Mouse (Mus musculus) bone marrow, adult 2 months (tissue): ENCODE results near the gene Gas2l3. TPM values are rescaled to one million over a fixed set of nuclear protein-coding genes. Genes with fewer than 3 reads are reported as not detected.

Source experiments
- H3K27ac ChIP-seq: fragments of 200-500 bp; 2 replicates; pipeline ENCODE4 v1.5.1; 2012; ENCODE audit warnings: low read depth, mild to moderate bottlenecking, control low read depth, inconsistent platforms, low read length; ENCODE audit not compliant: control insufficient read depth, poor library complexity, insufficient read depth
- H3K4me1 ChIP-seq: fragments of 200-500 bp; 2 replicates; pipeline ENCODE4 v1.6.1; 2011; ENCODE audit warnings: low read length; ENCODE audit not compliant: control insufficient read depth, insufficient read depth
- H3K4me3 ChIP-seq: fragments of 200-500 bp; replicated peaks from 2 replicates; pipeline ENCODE3; 2011; ENCODE audit warnings: mild to moderate bottlenecking, low read depth, low read length, control low read depth; ENCODE audit not compliant: control insufficient read depth
- CTCF ChIP-seq: fragments of 200-500 bp; IDR thresholded peaks from 2 replicates; pipeline ENCODE4 v1.5.1; 2011; ENCODE audit warnings: low read length, control low read depth; ENCODE audit not compliant: control insufficient read depth, insufficient read depth
- POLR2A ChIP-seq: fragments of 200-500 bp; IDR thresholded peaks from 2 replicates; pipeline ENCODE4 v1.6.1; 2011; ENCODE audit warnings: low read depth, mild to moderate bottlenecking, control low read depth, low read length, borderline replicate concordance; ENCODE audit not compliant: control insufficient read depth
- WGBS: fragments of 180-500 bp; shearing (Covaris S2); methylation state at CpG from one replicate; pipeline ENCODE4 v1.1.7; 2018; 5-methylcytosine and 5-hydroxymethylcytosine counted together
- polyA plus RNA-seq: library from polyadenylated mRNA; stranded (reverse); fragments of >200 nt; gene quantifications from 2 replicates; pipeline ENCODE4 v1.2.4, GENCODE M21; 2011; ENCODE audit warnings: low replicate concordance; ENCODE audit not compliant: missing spikeins, insufficient read depth, insufficient read length

The Gas2l3 gene
- polyA plus RNA-seq, 1 experiment: 3.3 TPM

DNA sequence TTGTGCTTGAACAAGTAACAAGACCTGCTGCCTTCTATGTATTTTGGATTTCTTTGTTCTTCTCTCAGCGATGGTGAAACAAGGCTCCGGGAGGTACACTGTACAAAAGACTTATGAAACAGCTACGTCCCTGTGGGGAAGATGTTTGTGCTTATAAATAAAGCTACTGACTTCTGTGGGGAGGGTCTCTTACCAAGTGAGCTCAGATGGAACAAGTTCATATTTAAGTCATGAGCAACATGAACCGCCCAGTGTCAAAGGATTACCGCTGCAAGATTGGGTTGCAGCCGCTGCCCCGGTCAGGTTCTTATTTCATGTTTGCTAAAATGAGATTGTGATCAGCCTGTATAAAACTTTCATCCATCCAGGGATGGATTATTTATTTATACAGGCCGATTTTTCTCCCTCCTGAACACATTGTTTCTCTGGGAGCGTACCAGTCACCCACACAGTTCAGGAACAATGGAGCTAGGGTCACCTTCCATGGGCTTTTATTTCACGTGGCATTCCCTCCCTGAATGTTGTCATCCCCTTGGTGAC lies 38.4 kb upstream of the Gas2l3 start:
- no peak for TF ChIP-seq CTCF
- no peak for TF ChIP-seq POLR2A
- Histone ChIP-seq H3K4me3 (no peak overlapping the region), H3K27ac (no peak overlapping the region), H3K4me1 (no peaks in the 10 kb centered on the region)
- 86% methylated on average over 10 of the region's 10 CpGs for WGBS

DNA sequence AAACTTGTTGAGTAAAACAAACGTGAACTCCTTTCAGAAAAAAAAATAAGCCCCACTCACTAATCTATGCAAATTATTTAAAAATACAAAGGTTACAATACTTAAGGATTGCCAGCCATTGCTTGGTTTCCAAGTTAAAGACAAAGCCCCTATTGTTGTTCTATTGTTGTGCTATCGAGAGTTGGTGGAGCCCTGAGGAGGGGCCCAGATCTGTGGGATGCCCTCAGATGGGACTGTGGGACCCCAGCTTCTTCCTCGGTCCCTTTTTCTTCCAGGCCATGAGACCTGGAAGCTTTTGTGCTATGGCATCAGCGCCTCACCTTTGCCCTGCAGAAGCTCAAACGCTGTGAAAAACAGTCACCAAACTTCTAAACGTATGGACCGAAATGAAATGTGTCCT lies 37.9 kb upstream of the Gas2l3 start:
- Histone ChIP-seq H3K4me3 (no peak overlapping the region), H3K27ac (no peak overlapping the region), H3K4me1 (no peaks in the 10 kb centered on the region)
- 79% methylated on average over 7 of the region's 7 CpGs for WGBS
- no peak for TF ChIP-seq CTCF
- no peak for TF ChIP-seq POLR2A

DNA sequence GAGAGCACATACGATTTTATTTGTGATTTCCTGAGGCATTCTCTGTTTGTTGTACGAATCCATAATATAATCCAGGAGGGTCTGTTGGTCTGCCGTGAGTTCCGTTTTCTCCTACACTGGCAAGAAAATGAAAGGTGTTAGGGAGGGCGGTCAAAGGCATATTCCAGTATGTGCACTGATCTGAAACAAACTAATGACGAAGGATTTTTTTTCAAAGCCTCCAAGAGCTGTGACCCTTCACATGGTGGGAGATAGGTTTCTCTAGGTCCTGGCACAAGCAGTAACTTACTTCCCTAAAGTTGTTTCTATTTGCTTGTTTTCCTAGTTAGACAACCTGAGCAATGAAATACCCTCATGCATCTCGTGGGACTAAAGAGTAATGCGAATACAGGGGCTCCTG lies 35.0 kb upstream of the Gas2l3 start:
- no peak for TF ChIP-seq POLR2A
- no peak for TF ChIP-seq CTCF
- no peak overlapping the region for H3K27ac ChIP-seq
- no peak overlapping the region for H3K4me3 ChIP-seq
- 76% methylated on average over 8 of the region's 8 CpGs for WGBS
- H3K4me1 ChIP-seq: no peaks in the 10 kb centered on the region

DNA sequence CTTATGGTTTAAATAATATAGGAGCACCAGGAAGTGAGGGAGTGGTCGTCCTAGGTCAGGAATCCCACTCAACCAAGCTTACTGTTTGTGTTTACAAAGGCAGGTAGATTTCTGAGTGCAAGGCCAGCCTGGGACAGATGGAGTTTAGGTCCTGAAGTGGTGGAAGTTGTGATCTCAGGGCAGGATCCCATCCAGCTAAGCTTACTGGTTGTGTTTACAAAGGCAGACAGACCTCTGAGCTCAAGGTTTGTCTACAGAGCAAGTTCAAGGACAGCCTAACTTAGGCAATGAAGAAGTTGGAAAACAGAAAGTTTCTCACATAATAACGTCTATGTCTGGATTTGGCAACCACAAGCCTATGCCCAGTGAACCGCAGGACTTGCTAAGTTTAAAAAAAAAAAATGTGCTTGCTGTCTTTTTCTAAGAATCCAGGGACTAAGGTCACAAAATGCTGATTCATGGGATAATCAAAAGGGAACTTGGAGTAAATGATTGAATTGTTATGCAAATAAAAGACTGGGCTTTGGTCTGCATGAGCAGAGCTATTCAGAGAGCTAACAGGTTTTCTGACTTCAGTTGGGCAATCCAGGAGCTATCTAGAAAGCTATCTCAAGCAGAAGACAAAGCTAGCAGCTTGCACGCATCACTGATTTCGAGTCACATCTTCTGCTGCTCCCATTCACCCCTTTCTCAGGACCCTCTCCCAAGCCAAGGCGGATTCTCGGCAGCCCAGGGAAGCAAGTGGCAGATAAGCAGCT lies 27.0 kb upstream of the Gas2l3 start:
- Histone ChIP-seq H3K4me1 (no peaks in the 10 kb centered on the region), H3K4me3 (no peak overlapping the region), H3K27ac (no peak overlapping the region)
- TF ChIP-seq CTCF: no peak
- TF ChIP-seq POLR2A: no peak
- WGBS: 70% methylated on average over 7 of the region's 7 CpGs

DNA sequence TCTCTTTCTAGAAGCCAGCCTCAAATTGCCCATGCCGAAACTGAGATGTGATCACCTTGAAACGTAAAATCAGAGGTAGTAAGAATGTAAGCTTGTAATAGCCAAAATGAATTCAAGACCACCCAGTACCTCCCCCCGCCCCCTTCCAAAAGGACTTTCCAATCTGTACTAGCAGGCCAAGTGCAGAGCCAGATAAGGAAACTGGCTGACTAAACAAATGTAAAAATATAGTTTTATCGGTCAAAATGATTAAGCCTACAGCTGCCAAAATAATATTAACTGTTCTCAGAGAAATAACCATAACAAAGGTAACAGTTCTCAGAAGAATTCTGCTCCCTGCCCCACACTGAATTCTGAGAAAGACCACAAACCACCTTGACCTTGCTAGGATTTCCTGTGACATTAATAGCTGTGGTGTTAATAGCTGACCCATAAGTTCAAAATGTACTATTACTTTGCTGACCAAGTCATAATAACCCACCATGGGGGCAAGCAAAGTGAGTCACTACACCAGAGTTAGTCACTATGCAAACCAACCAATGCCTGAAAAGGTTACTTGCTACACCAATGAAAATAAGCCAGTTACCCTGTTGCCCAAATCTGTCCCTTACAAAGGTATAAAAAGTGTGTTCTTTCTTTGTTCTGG lies 21.1 kb upstream of the Gas2l3 start:
- H3K4me1 ChIP-seq: no peaks in the 10 kb centered on the region
- H3K4me3 ChIP-seq: no peak overlapping the region
- TF ChIP-seq CTCF (no peak), POLR2A (no peak)
- no peak overlapping the region for H3K27ac ChIP-seq
- 62% methylated on average over 4 of the region's 4 CpGs for WGBS

DNA sequence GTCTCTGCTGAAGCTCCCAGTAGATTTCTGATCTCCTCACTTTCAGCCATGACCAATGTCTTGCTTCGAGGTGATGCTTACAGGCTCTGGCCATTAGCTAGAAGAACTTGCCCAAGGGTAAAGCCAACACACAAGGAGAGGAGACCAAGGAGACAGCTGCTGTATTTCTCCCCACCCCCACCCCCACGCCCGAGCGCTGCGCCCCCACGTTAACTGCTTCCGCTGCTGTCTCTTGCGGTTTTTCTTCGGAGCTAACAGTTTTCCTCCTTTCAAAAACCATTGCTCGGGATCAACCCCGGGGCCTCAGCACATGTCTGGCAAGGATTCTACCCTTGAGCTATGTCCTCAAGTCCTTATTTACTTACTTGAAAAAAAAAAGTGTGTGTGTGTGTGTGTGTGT lies 19.1 kb upstream of the Gas2l3 start:
- H3K4me1 ChIP-seq: no peaks in the 10 kb centered on the region
- WGBS: 78% methylated on average over 11 of the region's 11 CpGs
- TF ChIP-seq POLR2A: no peak
- TF ChIP-seq CTCF: no peak
- H3K27ac ChIP-seq: no peak overlapping the region
- no peak overlapping the region for H3K4me3 ChIP-seq

DNA sequence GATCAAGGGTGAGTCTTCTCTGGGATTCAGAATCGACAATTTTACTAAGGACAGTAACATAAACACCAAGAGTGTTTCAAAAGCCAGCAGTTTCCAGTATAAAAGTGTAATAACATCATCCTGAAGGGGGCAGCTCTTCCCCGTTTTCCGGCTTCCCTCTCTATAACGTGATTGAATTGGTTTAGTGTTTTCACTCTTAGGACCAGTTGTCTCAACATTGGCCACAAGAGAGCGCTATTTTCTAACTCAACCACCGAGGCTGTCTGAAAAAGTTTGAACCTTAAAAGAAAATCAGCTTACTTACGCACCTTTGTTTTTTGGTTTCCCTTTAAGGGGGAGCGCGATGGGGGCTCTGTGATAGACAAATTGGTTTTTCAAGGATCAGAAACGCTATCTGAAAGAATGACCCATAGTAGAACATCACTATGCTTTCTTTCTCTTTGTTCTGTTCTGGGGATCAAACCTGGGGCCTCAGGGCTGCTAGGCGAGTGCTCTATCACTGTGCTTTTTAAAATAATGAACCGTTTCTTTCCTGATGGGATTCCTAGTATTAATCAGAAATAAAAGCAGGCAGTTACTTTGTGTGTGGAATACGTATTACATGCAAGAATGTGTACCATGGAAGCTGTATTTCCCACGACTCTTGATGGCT lies 18.2 kb upstream of the Gas2l3 start:
- WGBS: 16% methylated on average over 14 of the region's 14 CpGs
- H3K27ac ChIP-seq: no peak overlapping the region
- H3K4me1 ChIP-seq: no peaks in the 10 kb centered on the region
- TF ChIP-seq POLR2A (no peak), CTCF (peak; percentile 46)
- no peak overlapping the region for H3K4me3 ChIP-seq

DNA sequence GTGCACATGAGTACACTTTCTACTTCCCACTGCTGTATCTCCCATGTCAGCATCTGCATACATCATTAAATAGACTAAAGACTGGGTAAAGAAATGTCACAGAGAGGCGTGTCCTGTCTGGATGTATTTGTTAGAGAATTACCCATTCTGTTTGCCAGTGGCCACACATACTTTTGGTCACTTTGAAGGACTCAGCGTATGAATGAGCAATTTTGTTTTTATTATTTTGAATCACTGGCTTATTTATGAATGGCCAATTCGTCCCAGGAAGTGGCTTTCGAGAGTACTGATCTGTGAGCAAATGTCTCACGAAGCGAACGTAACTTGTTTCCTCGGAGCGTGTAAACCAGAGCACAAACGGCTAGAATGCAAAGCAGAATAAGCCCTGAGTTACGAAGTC lies 17.2 kb upstream of the Gas2l3 start:
- Histone ChIP-seq H3K27ac (no peak overlapping the region), H3K4me3 (no peak overlapping the region), H3K4me1 (no peaks in the 10 kb centered on the region)
- WGBS: 89% methylated on average over 11 of the region's 11 CpGs
- TF ChIP-seq CTCF (no peak), POLR2A (no peak)

DNA sequence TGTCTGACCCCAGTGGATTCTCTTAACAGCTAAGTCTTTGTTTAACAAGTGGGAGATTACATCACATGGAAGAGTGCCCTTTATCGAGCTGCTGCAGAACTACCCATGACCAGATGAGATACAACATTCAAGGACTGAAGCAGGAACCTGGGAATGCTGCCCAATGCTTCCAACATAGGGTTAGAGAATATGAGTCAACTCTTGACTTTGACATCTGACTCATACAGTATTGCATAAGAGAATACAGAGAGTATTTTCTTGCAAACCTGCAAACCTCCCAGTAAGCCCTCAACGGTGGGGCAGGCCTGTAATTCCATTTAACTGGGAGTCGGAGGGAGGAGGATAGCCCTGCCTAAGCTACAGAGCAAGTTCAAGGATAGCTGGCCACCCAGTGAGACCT lies 15.0 kb upstream of the Gas2l3 start:
- 49% methylated on average over 3 of the region's 3 CpGs for WGBS
- 0 out of 2 replicates have a peak, but pooled peaks cover 1% of the 10 kb centered on the region for H3K4me1 ChIP-seq
- TF ChIP-seq CTCF (no peak), POLR2A (no peak)
- no peak overlapping the region for H3K27ac ChIP-seq
- no peak overlapping the region for H3K4me3 ChIP-seq
